Mouse (Mus musculus) midbrain, embryonic 15.5 days (tissue): Measurements from ENCODE around the gene Mcm2. TPM values are rescaled to one million over a fixed set of nuclear protein-coding genes. Genes with fewer than 3 reads are reported as not detected.

Experiments
- ATAC-seq: fragments of 200-750 bp; cut with Nextera tagmentation; replicated peaks from 2 replicates; pipeline ENCODE4 v1.8.0; 2017; ENCODE audit warnings: moderate TSS enrichment
- H3K27ac ChIP-seq: fragments of 300-500 bp; sonication (generic); 2 replicates; pipeline ENCODE4 v1.5.1; 2015; ENCODE audit warnings: mild to moderate bottlenecking, inconsistent platforms
- H3K27me3 ChIP-seq: fragments of 300-500 bp; sonication (generic); replicated peaks from 2 replicates; pipeline ENCODE4 v1.6.1; 2015; ENCODE audit warnings: inconsistent platforms
- H3K36me3 ChIP-seq: fragments of 300-500 bp; sonication (generic); replicated peaks from 2 replicates; pipeline ENCODE4 v1.6.1; 2015; ENCODE audit warnings: inconsistent platforms
- H3K4me1 ChIP-seq: fragments of 300-500 bp; sonication (generic); 2 replicates; pipeline ENCODE4 v1.6.1; 2015; ENCODE audit warnings: inconsistent platforms
- H3K4me2 ChIP-seq: fragments of 300-500 bp; sonication (generic); 2 replicates; pipeline ENCODE4 v1.6.1; 2015; ENCODE audit warnings: inconsistent platforms, mild to moderate bottlenecking, moderate library complexity
- H3K4me3 ChIP-seq: fragments of 300-500 bp; sonication (generic); 2 replicates; pipeline ENCODE4 v1.5.1; 2015; ENCODE audit warnings: mild to moderate bottlenecking, inconsistent platforms
- H3K9ac ChIP-seq: fragments of 300-500 bp; sonication (generic); 2 replicates; pipeline ENCODE4 v1.6.1; 2015; ENCODE audit warnings: mild to moderate bottlenecking, inconsistent platforms
- H3K9me3 ChIP-seq: fragments of 300-500 bp; sonication (generic); 2 replicates; pipeline ENCODE4 v1.6.1; 2016; ENCODE audit warnings: inconsistent platforms
- WGBS: fragments of 180-500 bp; shearing (Covaris S2); methylation state at CpG from one replicate; pipeline ENCODE4 v1.1.7; 2015; ENCODE audit warnings: mixed read lengths; 5-methylcytosine and 5-hydroxymethylcytosine counted together
- polyA plus RNA-seq: library from polyadenylated mRNA; unstranded; fragments of >200 nt; fragmentation: Nextera tagmentation; extraction: Ambion mirVana; gene quantifications from 2 replicates; pipeline ENCODE4 v1.2.1, GENCODE M21; 2015

The Mcm2 gene
- polyA plus RNA-seq, 1 experiment from 2014 or later = 24.7 TPM

GRCm38 (mm10) chr6:88858341-88858740 lies 40.2 kb downstream of the Mcm2 start:
- Histone ChIP-seq H3K36me3 (peaks cover 33% of the 10 kb centered on the region), H3K27ac (no peak overlapping the region), H3K9ac (no peak overlapping the region), H3K4me2 (no peak overlapping the region), H3K27me3 (no peaks in the 10 kb centered on the region), H3K4me1 (no peaks in the 10 kb centered on the region), H3K4me3 (no peak overlapping the region), H3K9me3 (no peaks in the 10 kb centered on the region)
- WGBS = 75% methylated on average over 7 of the region's 7 CpGs
- ATAC-seq = no peak

DNA sequence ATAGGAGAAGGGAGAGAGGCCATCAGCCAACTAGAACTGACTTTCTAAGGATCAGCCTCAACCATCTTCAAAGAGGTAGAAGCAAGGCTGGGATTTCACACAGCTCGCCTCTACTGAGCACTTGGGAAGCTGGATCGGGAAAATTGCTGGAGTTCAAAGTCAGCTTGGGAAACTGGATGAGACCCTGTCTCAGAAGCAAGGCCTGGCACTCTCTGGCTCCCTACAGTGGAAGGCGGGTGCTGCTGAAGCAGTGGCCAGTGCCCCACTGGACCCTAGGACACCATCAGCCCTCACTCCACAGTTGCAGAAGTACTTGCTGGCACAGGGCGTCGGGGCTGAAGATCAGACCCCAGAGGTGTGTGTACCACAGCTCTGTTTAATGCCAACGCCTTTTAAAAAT lies 40.8 kb downstream of the Mcm2 start:
- no peak overlapping the region for H3K4me2 ChIP-seq
- ATAC-seq = no peak
- no peaks in the 10 kb centered on the region for H3K27me3 ChIP-seq
- H3K36me3 ChIP-seq = peaks cover 27% of the 10 kb centered on the region
- no peaks in the 10 kb centered on the region for H3K4me1 ChIP-seq
- H3K9me3 ChIP-seq = no peaks in the 10 kb centered on the region
- WGBS = 88% methylated on average over 6 of the region's 6 CpGs
- no peak overlapping the region for H3K9ac ChIP-seq
- H3K27ac ChIP-seq = no peak overlapping the region
- H3K4me3 ChIP-seq = no peak overlapping the region

DNA sequence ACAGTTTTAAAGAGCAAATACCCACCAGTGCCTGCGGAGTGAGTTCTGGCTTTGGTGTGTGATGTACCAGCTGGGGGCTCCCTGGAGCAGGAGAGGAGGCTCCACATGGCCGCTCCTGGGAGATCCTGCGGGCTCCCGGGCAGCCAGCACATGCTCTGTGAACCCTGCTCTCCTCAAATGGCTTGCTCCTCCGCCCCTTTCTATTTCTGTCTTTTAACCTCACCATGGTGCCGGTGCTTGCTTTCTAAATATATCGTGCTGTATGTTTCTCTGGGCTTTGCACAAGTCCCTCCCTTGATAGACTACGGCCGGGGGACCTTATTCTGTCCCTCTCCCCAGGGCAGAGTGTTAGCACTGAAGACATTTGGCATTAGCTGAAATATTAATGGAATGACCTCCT lies 41.3 kb downstream of the Mcm2 start:
- ATAC-seq = no peak
- Histone ChIP-seq H3K27ac (no peak overlapping the region), H3K4me1 (no peaks in the 10 kb centered on the region), H3K27me3 (no peaks in the 10 kb centered on the region), H3K4me2 (no peak overlapping the region), H3K36me3 (peaks cover 26% of the 10 kb centered on the region), H3K9ac (no peak overlapping the region), H3K4me3 (no peak overlapping the region), H3K9me3 (no peaks in the 10 kb centered on the region)
- 41% methylated on average over 9 of the region's 9 CpGs for WGBS

DNA sequence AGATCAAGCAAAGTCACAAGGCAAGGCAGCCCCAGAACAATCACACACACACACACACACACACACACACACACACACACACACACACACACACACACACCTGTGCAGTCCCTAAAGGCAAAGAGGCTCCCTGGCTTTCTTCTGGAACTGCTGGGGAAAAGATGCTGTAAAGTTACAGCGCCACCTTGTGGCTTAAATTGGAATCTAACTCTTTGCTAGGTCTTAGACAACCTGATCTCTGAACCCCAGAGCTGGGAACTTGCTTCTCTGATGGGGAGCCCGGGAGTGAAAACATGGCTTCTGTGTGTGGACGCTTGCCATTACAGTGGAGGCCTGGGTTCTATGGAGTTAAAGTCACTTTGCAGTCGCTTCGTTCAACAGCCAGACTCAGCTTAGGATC lies 42.9 kb downstream of the Mcm2 start:
- Histone ChIP-seq H3K4me1 (no peaks in the 10 kb centered on the region), H3K9me3 (no peaks in the 10 kb centered on the region), H3K9ac (no peak overlapping the region), H3K27me3 (no peaks in the 10 kb centered on the region), H3K36me3 (peaks cover 19% of the 10 kb centered on the region), H3K27ac (no peak overlapping the region), H3K4me2 (no peak overlapping the region), H3K4me3 (no peak overlapping the region)
- WGBS = 21% methylated on average over 5 of the region's 5 CpGs
- ATAC-seq = peak; percentile 22; the same call in 1 of the 2 replicates

- Histone ChIP-seq H3K27me3 (no peaks in the 10 kb centered on the region), H3K4me2 (no peak overlapping the region), H3K27ac (no peak overlapping the region), H3K4me3 (no peak overlapping the region), H3K9ac (no peak overlapping the region), H3K4me1 (no peaks in the 10 kb centered on the region), H3K9me3 (no peaks in the 10 kb centered on the region), H3K36me3 (peaks cover 13% of the 10 kb centered on the region)
- WGBS = 83% methylated on average over 5 of the region's 5 CpGs
- ATAC-seq = no peak
Observed at GRCm38 (mm10) chr6:88854509-88854908, 44.1 kb downstream of the Mcm2 start.

- no peaks in the 10 kb centered on the region for H3K4me1 ChIP-seq
- no peak overlapping the region for H3K4me2 ChIP-seq
- H3K27me3 ChIP-seq = no peaks in the 10 kb centered on the region
- no peaks in the 10 kb centered on the region for H3K9me3 ChIP-seq
- WGBS = 88% methylated on average over 7 of the region's 7 CpGs
- ATAC-seq = no peak
- H3K4me3 ChIP-seq = no peak overlapping the region
- H3K36me3 ChIP-seq = peaks cover 38% of the 10 kb centered on the region
- H3K27ac ChIP-seq = no peak overlapping the region
- H3K9ac ChIP-seq = no peak overlapping the region
Observed at GRCm38 (mm10) chr6:88850034-88850433, 48.5 kb downstream of the Mcm2 start.

DNA sequence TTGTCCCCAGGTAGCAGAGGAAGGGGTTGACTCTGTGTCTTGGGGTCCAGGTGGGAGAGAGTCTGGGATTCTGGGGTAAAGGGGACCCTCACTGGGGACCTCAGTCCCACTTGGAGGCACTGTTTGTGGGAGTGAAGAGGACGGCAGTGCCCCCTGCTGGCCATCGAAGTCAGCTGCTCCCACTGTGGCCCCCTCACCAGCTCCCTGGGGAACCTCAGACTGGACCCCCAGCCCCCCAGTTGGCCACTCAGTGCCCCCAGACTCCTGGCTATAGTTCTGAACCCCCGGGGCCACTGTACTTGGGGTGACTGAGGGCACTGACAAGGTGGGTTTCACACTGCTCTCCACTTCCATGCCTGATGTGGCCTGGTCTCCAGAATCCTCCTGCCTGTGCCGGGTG lies 49.3 kb downstream of the Mcm2 start:
- no peak for ATAC-seq
- H3K4me2 ChIP-seq = no peak overlapping the region
- H3K9ac ChIP-seq = no peak overlapping the region
- no peaks in the 10 kb centered on the region for H3K27me3 ChIP-seq
- WGBS = 54% methylated on average over 4 of the region's 4 CpGs
- no peaks in the 10 kb centered on the region for H3K9me3 ChIP-seq
- H3K27ac ChIP-seq = no peak overlapping the region
- H3K36me3 ChIP-seq = peaks cover 39% of the 10 kb centered on the region
- no peak overlapping the region for H3K4me3 ChIP-seq
- H3K4me1 ChIP-seq = no peaks in the 10 kb centered on the region

- Histone ChIP-seq H3K4me3 (no peak overlapping the region), H3K36me3 (peaks cover 46% of the 10 kb centered on the region)
Observed at GRCm38 (mm10) chr6:88847571-88847970, 51.0 kb downstream of the Mcm2 start.

DNA sequence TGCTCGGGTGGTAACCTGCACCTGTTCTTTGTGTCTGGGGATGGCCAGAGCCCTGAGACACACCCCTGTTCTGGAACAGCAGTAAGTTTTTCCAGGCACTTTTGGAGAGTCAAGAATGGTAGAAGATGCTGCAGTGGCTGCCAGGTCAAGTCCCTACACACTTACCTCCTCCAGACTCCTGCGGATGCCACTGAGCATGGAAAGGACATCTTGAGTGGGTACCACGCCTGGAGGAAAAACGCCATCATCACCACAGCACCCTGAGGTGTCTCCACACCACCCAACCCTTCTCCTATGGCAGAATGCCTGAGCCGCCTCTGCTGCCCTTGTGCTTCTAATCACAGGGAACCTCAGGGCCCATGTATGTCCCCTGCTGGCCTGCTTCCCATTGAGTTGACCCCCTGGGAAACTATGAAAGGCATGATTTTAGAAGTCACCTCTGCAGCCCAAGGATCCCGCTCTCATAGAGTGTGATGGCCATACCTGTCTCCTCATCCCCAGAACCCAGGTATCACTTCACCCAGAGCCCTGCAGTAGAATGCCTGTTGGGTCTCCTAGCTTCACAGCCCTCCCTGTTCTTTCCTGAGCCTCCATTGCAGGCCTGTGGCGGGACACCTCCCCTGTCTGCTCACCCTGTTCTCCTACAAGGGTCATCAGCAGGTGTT lies 53.5 kb downstream of the Mcm2 start:
- H3K27ac ChIP-seq = no peak overlapping the region
- ATAC-seq = no peak
- H3K27me3 ChIP-seq = no peaks in the 10 kb centered on the region
- H3K36me3 ChIP-seq = peaks cover 39% of the 10 kb centered on the region
- H3K4me1 ChIP-seq = peaks cover 19% of the 10 kb centered on the region
- H3K4me2 ChIP-seq = no peak overlapping the region
- H3K9ac ChIP-seq = no peak overlapping the region
- no peak overlapping the region for H3K4me3 ChIP-seq
- H3K9me3 ChIP-seq = no peaks in the 10 kb centered on the region
- 88% methylated on average over 7 of the region's 7 CpGs for WGBS

More at GRCm38 (mm10) chr6:88847571-88847970, 51.0 kb downstream of the Mcm2 start:
- no peaks in the 10 kb centered on the region for H3K27me3 ChIP-seq
- no peak overlapping the region for H3K27ac ChIP-seq
- WGBS = 78% methylated on average over 2 of the region's 2 CpGs
- H3K9ac ChIP-seq = no peak overlapping the region
- H3K9me3 ChIP-seq = no peaks in the 10 kb centered on the region
- peaks cover 7% of the 10 kb centered on the region; the same call in 1 of the 2 replicates for H3K4me1 ChIP-seq
- ATAC-seq = no peak
- H3K4me2 ChIP-seq = no peak overlapping the region

DNA sequence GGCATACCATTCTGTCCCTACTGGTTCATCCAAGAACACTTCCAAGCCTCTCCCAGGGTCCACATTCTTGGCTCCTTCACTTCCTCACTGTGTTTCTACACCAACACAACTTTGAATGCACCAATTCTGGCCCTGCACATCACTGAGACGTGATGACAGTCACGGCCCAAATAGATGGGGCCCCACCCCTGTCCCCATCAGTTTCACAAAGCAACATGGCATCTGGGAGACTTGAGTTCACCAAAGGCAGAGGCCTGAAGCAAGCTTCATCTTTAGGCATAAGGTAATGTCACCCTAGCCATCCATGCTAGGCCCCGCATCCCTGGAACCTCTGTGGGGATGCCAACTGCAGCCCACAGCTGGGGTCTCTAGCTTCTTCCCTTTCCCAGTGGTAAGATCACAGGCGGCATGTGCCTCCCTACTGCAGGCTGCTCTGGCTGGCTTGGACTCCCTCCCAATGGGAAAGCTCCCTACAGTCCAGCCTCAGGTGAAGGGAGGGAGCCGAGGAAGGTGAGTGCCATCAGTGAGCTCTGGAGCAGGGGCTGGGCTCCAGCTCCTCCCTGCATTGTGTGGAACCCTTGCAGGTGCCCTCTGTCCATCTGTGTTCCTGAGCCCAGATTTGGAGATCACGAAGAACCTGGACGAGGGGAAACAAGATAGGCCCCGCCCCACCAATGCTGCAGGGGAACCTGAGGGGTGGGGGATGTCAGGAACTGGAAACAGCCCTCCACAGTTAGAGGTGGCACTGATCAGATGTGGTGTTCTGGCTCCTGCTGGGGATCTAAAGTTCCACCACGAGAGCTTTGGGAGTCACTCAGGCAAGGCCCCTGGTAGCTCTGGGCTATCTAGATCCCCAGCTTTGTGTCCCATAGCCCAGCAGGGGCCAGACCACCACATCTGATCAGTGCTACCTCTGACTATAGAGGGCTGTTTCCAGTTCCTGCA lies 54.5 kb downstream of the Mcm2 start:
- Histone ChIP-seq H3K4me1 (peaks cover 24% of the 10 kb centered on the region), H3K27ac (0 out of 2 replicates have a peak overlapping the region, but pooled peaks have one; percentile 5), H3K9ac (no peak overlapping the region), H3K9me3 (no peaks in the 10 kb centered on the region), H3K27me3 (no peaks in the 10 kb centered on the region), H3K36me3 (peaks cover 33% of the 10 kb centered on the region), H3K4me2 (no peak overlapping the region), H3K4me3 (no peak overlapping the region)
- no peak for ATAC-seq
- WGBS = 68% methylated on average over 9 of the region's 9 CpGs

DNA sequence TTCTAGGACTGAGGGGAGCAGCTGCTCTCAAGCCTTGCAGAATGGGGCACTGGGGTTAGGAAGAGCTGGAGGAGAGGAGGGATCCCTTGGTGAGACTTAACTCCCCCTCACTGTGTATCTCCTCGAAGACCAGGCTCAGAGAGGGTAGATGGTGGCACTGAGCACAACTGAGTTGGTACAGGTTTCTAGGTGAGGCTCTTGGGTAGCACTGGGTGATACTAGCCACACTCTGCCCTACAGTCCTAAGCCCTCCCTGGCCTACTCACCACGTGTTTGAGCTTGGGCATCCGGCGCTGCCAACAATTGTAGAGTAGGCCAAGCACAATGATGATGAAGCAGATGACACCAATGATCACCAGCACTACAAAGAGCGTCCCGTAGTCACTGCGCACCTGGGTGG lies 55.3 kb downstream of the Mcm2 start:
- Histone ChIP-seq H3K27ac (peak overlapping the region; percentile 85), H3K9me3 (no peaks in the 10 kb centered on the region), H3K36me3 (peaks cover 33% of the 10 kb centered on the region), H3K9ac (no peak overlapping the region), H3K4me2 (peak overlapping the region; percentile 91), H3K4me3 (no peak overlapping the region), H3K4me1 (peaks cover 24% of the 10 kb centered on the region), H3K27me3 (no peaks in the 10 kb centered on the region)
- WGBS = 67% methylated on average over 7 of the region's 7 CpGs
- ATAC-seq = no peak

DNA sequence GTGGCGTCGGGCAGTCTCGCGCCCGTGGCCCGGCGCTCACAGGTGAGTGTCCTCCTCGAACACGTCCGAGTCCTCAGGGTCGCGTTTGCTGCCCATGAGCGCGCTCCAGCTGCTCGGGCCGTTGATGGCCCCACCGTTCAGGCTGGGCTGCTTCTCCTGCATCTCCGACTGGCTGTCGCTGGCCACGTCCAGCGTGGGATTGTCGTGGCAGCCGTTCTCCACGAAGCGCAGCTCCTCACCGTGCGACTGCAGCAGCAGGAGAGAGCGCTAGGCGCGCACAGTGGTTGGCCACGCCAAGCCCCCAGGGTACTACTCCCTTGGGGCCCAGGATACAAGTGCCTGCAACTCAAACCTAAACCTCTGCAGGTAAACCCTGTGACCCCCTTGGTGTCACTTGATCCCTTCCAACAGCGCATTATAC lies 55.8 kb downstream of the Mcm2 start:
- H3K4me1 ChIP-seq = peaks cover 24% of the 10 kb centered on the region
- H3K9ac ChIP-seq = peak overlapping the region; percentile 41
- H3K9me3 ChIP-seq = no peaks in the 10 kb centered on the region
- no peak; the same call in 1 of the 2 replicates for ATAC-seq
- H3K4me3 ChIP-seq = peak overlapping the region; percentile 92
- peak overlapping the region; percentile 85 for H3K27ac ChIP-seq
- peaks cover 33% of the 10 kb centered on the region for H3K36me3 ChIP-seq
- WGBS = 2% methylated on average over 32 of the region's 32 CpGs
- no peaks in the 10 kb centered on the region for H3K27me3 ChIP-seq
- peak overlapping the region; percentile 91 for H3K4me2 ChIP-seq
